Mouse (Mus musculus): Measurements from ENCODE around the gene Mlst8. TPM values are rescaled to one million over a fixed set of nuclear protein-coding genes. Genes with fewer than 3 reads are reported as not detected.

The Mlst8 gene
- total RNA-seq, 2 experiments from 2014 or later, result 24.6 to 26.5 TPM

DNA sequence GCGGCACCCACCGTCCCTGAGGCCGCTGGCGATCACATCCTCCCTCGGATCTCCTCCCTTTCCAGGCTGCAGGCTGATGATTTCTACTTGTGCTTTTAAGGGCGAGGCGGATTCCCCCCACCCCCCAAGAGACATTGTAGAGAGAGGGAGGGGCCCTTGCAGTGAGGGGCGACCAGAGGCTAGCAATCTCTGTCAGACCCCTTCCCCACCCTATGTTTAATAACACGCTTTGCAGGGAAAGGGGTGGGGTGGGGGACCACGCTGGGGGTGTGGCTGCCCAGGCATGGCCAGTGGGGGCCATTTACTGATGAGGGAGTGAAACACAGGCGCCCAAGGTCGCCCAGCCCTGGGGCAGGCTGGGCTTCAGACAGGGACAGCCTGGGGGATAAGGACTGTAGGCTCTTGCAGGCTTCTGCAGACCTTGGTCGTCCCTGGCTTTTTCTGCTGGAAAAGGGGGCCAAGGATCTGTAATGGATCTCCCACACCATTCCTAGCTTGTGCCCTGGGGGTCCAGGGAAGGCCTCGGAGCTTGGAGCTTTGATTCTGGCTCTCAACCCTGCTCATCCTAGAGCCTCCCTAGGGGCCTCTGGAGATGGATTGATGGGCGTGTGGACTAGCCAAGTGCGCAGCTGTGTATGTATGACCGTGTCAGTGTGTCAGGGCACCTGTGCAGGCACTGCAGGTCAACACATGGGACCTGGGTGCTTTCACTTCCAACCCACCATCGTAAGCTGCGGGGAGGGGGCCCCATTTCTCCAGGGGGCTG lies 10.6 kb upstream of the Mlst8 start:
- no peak for DNase-seq (ENCODE audit: low spot score in 2 of 2)

DNA sequence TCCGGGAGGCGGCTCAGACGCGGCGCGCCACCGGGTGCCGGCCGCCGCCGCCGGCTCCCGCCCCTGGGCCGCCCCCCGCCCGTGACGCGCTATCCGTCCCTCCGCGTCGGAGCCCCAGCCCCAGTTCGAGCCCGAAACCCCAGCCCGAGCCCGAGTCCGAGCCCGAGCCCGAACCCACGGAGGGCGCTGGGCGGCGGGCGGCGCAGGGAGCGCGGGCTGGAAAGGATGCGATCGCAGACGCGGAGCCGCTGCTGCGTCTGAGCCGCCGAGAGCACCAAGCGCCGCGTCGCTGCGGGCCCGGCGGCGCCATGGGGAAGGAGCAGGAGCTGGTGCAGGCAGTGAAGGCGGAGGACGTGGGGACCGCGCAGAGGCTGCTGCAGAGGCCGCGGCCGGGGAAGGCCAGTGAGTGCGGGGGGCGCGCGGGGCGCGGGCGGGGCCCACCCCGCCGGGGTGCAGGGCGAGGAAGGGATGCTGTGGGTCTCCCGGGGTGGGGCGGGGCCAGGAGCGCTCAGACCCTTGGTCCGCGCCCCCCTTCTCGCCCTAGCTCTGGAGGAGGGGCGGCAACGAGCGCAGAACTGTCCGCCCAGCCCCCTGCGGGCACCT lies 9.9 kb upstream of the Mlst8 start:
- DNase-seq (ENCODE audit: low spot score in 2 of 2), result peak in 1 of 2 experiments; percentile 50

DNA sequence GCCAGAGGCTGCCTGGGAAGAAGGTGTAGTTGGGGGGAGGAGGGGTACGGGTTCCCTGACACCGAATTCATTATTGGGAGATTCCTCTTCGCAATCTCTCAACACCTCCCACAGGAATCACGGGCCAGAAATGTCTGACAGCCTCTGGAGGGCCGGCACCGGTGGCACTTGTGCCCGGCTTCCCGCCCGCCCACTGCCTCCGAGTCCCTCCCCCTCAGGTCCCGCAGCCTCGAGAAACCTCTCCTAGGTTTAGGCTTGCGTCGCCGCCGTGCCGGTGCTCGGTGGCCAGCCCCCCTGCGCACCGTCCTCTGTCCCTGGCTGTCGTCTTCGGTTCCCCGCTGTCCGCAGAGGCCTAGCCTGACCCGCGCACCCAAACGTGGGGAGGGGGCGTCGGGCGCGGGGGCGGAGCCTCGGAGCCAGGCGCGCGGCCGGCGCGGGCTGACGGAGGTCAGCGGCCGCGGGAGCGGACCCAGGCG lies 9.3 kb upstream of the Mlst8 start, which contains the start of gene Caskin1:
Gene Caskin1, plus strand, starts transcription at position 416 of the 476 bp plus-strand sequence.
- peak; percentile 54 for DNase-seq (ENCODE audit: low spot score in 2 of 2)

DNA sequence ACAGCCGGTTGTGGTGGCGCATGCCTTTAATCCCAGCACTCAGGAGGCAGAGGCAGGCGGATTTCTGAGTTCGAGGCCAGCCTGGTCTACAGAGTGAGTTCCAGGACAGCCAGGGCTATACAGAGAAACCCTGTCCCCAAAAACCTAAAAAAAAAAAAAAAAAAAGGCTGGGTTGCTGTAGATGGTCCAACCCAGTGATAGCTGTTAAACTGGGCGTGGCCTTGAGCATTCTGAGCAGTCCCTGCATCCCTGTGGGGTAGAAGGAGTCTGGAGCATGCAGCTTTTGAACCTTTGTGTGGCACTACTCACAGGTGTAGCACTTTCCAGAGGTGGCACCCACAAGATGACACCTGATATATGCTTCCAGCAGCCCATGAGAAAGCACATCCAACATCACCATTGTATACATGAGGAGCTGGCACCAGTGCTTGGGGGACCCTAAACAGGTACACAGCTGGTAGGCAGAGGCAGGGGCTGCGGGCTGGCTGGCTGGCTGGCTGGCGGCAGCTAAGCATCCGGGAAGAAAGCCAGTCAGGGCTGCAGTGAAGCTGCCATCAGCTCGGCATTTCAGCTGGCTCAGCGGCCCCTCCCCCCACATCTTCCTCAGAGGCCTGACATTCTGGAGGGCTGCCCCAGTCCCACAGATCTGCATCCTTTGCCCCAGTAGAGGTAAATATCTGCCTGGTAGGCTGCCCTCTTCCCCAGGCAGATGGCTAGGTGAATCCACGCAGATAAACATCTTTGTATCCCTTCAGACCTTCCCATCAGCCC lies 6.4 kb upstream of the Mlst8 start:
- DNase-seq (ENCODE audit: low spot score in 2 of 2), result no peak

DNA sequence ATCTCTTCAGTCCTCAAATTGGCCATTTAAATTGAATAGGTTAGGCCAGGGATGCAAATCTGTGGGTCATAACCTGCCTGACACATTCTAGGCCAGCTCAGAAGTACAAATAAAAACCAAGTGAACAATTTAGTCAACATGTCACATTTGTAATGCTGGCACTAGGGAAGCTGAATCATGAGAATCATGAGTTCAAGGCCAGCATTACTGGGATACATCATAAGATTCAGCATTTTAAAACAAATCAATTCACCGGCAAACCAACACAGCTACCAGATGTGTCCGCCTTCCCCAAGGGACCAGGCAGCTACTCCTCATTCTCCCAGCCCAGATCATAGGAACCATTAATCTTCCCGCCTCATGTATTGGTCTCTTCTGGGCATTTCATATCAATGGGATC lies 4.6 kb upstream of the Mlst8 start:
- no peak for DNase-seq (ENCODE audit: low spot score in 2 of 2)

DNA sequence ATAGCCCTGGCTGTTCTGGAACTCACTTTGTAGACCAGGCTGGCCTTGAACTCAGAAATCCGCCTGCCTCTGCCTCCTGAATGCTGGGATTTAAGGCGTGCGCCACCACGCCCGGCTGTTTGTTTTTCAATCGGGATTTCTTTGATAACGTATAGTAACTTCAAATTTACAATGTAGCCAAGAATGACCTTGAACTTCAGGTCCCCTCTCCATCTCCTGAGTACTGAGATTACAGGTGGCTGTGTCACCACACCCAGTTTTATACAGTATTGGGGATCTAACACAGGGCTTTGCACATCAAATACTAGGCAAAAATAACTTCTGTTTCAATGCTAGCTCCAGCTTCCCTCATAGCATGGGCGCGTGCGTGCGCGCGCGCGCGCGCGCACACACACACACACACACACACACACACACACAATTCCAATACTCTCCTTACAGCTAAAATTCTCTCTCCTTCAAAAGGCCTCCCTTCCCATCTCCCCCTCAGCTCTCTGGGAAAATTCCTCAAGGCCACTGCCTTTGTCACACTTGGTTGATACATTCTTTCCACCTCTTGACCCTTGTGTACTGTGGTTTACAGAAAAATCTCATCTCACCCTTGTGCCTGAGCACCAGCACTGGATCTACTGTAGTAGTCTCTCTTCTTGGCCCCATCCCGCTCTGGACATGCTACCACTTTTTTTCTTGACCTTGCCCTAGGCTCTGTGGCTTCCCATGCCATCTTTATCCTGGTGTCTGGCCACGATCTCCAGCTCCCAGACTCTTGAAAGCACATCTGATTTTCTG lies 2.3 kb upstream of the Mlst8 start:
- DNase-seq (ENCODE audit: low spot score in 2 of 2), result no peak

DNA sequence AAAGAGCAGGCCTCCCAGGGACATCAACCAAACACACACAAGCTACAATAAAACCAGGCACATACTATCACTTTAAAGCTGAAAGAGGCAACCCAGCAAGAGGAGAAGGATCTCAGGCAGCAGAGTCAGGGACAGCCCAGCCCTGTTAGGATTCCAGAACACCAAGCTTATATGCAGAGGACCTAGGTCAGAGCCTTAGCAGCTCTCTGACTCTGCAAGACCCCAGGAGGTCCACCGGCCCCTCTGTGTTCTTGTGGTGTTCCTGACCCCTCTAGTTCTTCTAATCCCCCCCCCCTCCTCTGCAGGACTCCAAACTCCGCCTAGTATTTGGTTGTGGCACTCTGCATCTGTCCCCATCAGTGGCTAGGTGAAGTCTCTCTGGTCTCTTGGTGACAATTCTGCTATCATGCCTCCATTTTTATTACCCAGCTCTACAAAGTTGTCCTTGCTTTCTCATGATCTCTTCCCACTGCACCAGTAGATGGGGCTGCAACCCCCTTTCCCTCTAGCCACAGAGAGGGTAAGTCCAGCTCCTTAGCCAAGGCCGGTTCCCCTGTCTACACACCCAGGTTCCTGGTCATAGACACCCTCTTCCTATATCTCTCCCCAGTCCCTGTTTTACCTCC lies 1.4 kb upstream of the Mlst8 start:
- DNase-seq (ENCODE audit: low spot score in 2 of 2), result no peak

DNA sequence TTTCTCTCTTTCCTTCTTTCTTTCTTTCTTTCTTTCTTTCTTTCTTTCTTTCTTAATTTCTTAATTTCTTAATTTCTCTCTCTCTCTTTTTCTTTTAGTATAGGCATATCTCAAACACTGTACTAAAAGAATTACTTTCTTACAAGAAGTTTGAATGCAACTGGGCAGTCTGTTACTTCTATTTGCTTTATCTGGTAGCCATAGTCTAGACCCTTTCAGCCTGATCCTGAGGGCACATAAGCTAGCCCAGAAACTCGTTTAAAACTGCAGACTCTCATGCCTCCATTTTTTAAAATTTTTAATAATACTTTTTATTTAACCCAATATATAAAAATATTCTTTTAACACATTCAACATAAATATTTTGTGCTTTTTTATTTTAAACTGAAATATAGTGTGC lies 553 bp upstream of the Mlst8 start:
- no peak for DNase-seq (ENCODE audit: low spot score in 2 of 2)

DNA sequence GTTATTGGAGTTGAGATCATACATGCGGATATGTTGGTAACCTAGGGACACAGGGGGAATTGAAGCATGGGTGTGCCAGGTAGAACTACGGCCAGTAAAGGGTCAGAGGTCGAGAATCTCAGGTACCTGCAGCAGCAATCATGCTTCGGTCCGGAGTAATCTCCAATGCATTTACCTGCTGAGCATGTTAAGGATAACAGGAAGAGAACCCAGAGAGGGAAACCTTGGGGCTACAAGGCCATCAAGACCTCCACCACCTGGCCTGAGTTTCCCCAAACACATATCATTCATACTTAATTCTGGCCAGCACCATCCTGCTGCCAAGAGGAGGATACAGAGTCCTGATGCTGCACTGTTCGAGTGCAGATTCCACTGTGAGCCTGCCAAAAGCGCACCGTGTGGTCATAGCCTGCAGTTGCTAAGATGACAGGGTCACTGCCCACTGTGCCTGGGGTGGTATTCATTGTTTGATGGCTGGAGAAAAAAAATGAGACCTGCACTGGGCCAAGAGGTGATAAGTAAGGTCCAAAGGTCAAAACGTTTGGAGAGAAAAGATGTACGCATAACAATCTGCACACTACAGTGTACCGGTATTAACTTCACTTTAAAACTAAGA lies 785 bp downstream of the Mlst8 start:
- DNase-seq (ENCODE audit: low spot score in 2 of 2), result no peak

DNA sequence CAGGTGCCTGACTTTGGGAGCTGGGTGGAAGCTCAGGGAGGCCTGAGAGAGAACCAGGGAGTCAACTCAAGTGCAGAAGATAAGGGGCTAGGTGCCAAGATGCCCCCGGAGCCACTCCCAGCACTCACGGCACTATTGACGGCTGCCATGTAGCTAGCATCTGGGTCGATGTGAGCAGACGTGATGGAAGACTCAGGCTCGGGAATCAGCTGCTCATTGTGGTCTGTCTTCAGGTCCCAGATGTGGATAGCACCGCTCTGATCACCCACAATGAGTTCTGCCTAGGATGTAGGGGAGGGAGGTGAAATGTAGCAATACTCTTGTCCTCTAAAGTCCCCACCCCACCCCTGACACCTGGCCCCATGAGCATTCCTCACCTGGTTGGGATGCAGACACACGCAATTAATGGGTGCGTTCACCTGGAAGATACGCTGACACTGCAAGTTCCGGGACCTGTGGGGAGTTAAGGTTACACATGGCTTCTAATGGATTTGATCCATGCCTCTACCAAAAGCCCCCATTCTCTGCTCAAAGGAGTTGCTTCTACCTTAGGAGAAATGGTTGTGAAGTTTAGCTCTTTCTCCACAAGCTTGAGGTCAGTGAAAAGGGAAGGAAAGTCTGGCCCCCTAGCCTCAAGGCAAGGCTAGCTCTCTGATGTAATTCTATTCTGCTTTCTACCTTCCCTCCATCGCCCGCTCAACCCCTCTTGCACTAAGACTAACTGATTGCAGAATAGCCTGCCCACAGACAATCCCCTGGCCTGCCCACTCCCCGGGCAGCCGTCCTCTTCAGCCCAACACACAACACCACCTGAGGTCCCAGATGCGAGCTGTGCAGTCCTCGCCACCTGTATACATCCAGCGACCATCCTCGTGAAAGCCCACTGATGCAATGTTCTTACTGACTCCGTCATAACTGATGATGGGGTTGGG lies 1.6 kb downstream of the Mlst8 start:
- DNase-seq (ENCODE audit: low spot score in 2 of 2), result no peak

DNA sequence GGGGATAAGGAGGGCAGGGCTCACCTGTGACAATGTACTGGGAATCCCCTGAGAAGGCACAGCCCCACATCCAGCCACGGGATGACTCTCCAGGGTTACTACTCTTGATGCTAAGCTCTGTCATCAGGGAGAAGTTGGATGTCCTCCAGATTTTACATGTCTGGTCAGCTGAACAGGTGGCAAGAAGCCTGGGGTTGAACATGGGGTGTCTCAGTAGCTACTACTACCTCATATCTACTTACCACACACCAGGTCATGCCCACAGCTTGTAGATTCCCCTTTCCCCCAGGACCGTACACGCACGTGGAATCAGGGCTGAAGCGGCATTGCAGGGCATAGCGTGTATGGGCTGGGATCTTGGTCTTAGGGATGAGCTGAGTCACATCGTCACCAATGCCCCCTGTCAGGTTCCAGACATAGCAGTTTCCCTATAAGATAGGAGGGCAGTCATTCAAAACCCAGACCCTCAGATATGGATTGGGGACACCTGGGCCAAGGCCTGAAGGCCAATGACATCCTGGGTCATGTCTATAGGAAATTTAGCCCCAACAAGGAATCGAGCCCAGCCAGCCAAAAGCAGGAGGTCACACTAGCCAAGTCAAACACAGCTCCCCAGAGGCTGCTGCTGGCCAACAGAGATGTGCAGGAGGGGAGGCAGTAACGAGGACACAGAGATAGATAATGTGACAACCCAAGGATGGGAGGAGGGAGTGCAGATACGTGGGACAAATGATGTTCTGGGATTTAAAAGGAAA lies 2.7 kb downstream of the Mlst8 start:
- no peak for DNase-seq (ENCODE audit: low spot score in 2 of 2)

DNA sequence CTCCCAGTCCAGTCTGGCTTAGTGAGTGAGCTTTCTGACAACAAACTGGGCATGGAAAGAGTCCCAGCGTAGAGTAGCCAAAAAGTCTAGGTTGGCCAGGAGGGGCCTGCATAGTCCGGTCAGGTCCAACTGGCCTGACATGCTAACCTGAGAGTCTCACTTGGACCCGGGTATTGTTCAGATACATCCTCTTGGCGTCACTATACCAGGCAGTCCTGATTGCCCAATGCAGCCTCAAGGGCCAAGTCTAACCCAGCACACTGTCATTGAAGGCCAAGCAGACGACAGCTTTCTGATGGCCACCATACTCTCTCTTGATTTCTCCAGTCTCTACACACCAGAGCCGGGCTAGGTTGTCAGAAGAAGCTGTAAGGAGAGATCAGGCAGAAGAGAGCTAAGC lies 3.3 kb downstream of the Mlst8 start:
- DNase-seq (ENCODE audit: low spot score in 2 of 2), result no peak

DNA sequence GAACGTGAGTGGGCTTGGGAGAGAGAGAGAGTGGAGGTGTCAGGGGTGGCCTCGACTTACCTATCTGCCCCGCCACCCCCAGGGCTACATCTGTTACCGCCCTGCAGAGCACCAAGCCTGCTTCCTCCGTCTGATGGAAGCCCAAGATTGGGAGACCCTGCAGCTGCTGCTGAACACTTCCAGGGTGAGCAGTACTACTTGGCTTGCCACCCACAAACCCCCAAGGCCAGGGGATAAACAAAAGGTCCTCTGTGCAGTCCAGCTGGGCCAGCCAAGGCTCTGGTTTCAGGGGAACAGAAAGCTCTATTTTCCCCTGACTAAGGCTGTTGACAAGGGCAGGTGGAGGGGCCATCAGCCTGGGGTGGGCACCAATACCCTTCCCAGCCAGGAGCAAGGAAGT lies 4.3 kb downstream of the Mlst8 start:
- DNase-seq (ENCODE audit: low spot score in 2 of 2), result no peak

DNA sequence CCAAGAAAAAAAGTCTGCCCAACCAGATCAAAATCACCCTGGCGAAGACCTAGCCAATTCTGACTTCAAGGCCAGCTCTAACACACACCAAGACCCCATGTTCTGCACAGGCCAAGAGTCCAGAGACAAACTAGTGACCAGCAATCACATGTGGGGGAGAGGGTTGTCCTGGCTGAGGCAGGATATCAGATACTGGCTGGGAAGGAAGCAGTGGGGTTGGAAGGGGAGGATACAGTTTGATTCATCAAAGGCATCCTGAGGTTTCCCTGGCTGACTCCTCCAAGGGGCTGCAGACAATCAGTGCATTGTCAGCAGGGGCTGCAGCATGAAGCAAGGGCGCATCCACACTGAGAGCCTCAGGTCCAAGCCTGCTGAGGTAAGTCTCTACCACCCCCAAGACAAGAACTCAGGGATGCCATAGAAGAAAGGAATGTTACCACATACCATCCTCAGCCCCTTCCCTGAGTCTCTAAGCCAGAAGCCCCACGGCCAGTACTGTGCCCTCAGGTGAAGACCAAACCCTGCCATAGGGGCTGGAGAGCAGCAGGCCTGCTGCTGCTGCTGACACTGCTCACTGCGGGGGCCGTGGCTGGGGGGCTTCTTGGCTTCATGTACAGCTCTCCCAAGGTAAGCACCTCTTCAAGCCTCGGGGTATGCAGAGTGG lies 5.1 kb downstream of the Mlst8 start, which contains the start of gene Bricd5:
Gene Bricd5, plus strand, starts transcription at position 273 of the 664 bp plus-strand sequence.
- no peak for DNase-seq (ENCODE audit: low spot score in 2 of 2)

DNA sequence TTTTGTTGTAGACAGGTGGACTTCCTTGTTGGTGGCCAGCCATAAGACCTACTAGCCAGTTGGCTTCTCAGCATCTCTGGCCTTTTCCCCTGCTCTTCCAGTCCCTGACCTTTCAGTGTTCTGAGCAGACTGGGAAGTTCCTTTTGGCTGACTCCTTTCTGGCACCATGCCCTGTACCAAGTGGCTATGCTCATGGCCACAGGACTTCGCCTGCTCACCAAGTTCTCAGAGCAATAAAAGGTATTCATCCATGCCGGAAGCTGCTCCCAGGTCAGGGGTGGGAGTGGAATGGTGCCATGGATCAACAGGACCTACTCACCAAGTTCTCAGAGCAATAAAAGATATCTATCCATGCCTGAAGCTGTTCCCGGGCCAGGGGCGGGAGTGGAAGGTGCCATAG lies 6.4 kb downstream of the Mlst8 start:
- DNase-seq (ENCODE audit: low spot score in 2 of 2), result peak; percentile 57 to 68

DNA sequence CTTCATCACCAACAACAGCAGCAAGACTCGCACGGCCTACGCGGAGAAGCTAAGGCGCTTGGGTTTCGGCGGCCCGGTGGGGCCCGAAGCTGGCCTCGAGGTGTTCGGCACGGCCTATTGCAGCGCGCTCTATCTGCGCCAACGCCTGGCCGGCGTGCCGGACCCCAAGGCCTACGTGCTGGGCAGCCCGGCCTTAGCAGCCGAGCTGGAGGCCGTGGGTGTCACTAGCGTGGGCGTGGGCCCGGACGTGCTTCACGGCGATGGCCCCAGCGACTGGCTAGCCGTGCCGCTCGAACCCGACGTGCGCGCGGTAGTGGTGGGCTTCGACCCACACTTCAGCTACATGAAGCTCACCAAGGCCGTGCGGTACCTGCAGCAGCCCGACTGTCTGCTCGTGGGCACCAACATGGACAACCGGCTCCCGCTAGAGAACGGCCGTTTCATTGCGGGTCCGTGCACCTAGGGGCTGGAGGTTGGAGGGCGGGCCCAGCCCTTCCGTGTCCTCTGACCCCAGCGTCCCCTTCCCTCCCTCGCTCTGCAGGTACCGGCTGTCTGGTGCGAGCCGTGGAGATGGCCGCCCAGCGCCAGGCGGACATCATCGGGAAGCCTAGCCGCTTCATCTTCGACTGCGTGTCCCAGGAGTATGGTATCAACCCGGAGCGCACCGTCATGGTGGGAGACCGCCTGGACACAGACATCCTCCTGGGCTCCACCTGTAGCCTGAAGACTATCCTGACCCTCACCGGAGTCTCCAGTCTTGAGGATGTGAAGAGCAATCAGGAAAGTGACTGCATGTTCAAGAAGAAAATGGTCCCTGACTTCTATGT lies 8.0 kb downstream of the Mlst8 start:
- DNase-seq (ENCODE audit: low spot score in 2 of 2), result peak; percentile 52 to 61
